Mouse (Mus musculus): Measurements from ENCODE around the gene Enthd1. TPM values are rescaled to one million over a fixed set of nuclear protein-coding genes. Genes with fewer than 3 reads are reported as not detected.
"Not testable (repeated sequence)": the region's sequence is repeated elsewhere in the genome, so short reads cannot be mapped to it uniquely, and the experiment has no call there.

Enthd1 gene
- polyA plus RNA-seq, 1 experiment from 2014 or later, result 0.33 TPM

GRCm38 (mm10) chr15:80538671-80539340 is 26.1 kb downstream of the Enthd1 start:
- DNase-seq (ENCODE audit: low spot score), result peak; percentile 92

- peak; percentile 78 for DNase-seq (ENCODE audit: low spot score)
Measured at GRCm38 (mm10) chr15:80538075-80538474, 26.9 kb downstream of the Enthd1 start.

GRCm38 (mm10) chr15:80536051-80536450 is 28.9 kb downstream of the Enthd1 start:
- DNase-seq (ENCODE audit: low spot score), result no peak

GRCm38 (mm10) chr15:80533274-80533673 is 31.7 kb downstream of the Enthd1 start:
- DNase-seq (ENCODE audit: low spot score), result no peak

DNA sequence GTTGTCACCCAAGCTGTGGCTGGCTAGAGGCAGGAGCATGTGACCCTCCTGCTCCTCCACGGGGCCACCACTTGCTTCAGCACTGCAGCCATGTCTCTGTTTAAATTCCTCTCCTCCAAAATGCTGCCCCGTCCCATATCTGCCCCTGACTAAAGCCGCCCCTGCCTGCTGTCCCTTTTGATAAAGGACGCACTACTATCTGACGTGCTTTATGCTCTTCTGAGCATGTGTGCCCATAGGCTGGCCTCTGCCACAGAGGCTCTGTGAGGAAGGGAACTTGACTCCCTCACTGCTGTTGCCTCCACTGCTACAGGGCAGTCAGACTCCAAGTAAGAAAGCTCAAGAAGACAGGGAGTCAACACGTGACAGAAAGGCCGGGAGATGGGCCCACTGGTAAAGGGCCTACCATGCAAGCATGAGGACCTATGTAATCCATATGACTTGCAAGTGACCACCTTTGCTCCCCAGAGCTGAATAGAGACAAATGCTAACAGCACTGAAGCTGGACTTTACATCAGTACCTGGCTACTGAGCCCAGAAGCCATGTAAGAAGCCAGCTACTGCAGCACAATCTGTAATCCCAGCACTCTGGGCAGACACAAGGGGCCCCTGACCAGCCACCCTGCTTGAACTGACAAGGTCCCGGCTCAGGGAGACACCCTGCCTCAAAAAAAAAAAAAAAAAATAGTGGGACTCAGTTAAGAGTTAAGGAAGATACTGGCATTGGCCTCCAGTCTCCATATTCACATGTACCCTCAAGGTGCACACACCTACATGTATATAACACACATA is 32.5 kb downstream of the Enthd1 start:
- DNase-seq (ENCODE audit: low spot score), result no peak

GRCm38 (mm10) chr15:80531026-80531425 is 33.9 kb downstream of the Enthd1 start:
- DNase-seq (ENCODE audit: low spot score), result no peak

- peak; percentile 70 for DNase-seq (ENCODE audit: low spot score)
Measured at GRCm38 (mm10) chr15:80529955-80530869, 34.7 kb downstream of the Enthd1 start.

- DNase-seq (ENCODE audit: low spot score), result no peak
Measured at GRCm38 (mm10) chr15:80521661-80522388, 43.1 kb downstream of the Enthd1 start.

- no peak for DNase-seq (ENCODE audit: low spot score)
Measured at GRCm38 (mm10) chr15:80519931-80520330, 45.0 kb downstream of the Enthd1 start.

DNA sequence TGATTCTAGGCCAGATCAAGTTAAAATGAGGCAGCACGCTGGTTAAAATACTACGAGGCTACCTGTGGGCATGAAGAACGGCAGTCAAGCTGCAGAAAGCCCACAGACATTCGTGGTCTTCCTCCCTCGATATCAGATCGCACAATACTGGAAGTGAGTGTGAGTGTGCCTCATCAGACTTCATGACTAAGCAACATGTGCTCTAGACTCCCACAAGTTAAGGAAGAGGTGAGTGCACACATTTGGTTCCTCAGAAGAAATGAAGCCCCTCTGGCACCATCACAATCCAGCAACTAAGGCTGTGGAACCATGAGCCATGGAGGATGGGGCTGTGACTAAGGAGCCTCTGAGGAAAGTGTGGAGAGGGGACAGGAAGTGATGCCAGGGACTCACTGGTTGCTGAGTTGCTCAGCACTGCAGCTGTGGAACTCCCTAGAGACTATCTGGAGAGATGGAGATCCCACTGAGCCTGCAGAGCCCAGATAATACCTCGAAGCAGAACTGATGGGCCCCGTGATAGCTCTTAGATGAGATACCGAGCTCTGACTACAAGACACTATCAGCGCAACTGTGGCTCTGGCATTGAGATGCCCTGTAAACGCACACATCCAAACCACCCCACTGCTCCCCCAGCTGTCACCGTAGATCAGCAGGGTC is 46.3 kb downstream of the Enthd1 start:
- peak; percentile 42 for DNase-seq (ENCODE audit: low spot score)

GRCm38 (mm10) chr15:80517996-80518395 is 47.0 kb downstream of the Enthd1 start:
- DNase-seq (ENCODE audit: low spot score), result no peak

DNA sequence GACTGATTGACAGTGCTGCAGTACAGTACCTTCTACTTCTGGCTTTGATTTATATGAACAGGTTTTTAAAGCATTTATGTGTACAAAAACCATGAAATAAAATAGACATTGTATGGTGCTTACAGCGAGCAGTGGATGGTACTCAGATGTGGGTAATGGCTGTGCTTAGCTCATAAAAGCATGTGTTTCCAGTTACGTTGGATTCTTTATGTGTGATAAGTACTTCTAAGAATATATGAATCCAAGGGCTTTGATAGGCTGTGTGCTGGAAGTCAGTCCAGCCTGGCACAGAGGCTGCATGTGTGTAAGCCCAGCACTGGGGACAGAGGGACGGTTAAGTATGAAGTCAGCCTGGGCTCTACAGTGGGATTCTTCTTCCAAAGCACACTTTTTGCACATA is 48.4 kb downstream of the Enthd1 start:
- DNase-seq (ENCODE audit: low spot score), result no peak

- no peak for DNase-seq (ENCODE audit: low spot score)
Measured at GRCm38 (mm10) chr15:80505086-80505485, 59.9 kb downstream of the Enthd1 start.

DNA sequence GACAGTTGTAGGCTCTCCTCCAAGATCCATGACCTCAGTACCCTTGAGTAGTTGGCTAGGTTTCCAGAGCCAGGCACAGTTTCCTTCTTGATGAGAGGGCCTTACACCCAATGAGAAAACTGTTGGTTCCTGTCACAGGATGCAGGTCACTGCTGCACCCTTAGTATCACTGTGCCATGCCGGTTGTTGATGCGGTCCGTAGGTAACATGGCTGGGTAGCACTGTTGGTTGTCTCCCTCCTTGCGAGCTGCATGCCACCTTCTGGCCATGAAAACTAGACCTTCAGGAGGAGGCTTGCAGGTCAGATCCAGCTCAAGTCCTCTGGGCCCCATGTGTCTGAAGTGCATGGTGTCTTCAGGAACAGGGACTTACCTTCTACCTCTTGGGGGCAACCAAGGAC is 61.8 kb downstream of the Enthd1 start:
- peak; percentile 22 for DNase-seq (ENCODE audit: low spot score)

DNA sequence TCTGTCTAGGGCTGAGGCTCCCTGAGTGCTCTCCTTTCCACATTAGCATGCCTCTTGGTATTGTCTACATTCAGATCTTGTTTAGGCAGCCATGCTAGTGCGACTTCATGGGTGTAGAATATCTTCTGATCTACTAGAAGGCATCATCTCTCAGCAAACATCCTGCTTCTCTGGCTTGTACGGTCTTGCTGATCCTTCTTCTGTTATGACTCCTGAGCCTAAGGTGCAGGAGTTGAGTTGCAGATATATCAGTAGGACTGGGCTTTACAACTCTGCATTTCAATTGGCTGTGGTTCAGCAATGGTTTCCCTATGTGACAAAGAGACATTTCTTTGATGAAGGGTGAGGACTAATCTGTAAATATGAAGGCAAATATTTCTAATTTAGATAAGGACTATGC is 62.2 kb downstream of the Enthd1 start:
- DNase-seq (ENCODE audit: low spot score), result no peak

GRCm38 (mm10) chr15:80501106-80502096 is 63.6 kb downstream of the Enthd1 start:
- DNase-seq (ENCODE audit: low spot score), result no peak

DNA sequence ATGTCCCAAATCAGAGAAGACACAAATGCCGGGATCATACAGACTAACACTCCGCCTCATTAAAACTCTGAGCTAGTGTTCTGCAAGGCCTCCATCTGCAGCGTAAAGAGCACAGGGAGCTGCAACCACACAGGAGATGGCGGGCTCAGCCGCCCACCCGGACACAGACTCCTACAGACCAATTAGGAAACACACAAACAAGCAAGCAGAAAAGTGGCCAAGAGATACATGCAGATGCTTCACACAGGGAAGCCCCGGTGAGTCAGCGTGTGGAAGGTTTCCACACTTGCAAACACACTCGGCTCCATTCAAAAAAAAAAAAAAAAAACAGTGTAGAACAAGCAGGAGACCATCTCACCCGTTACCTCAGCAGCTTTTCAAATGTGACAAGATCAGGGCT is 64.5 kb downstream of the Enthd1 start:
- DNase-seq (ENCODE audit: low spot score), result no peak

- DNase-seq (ENCODE audit: low spot score), result not testable (repeated sequence)
Measured at GRCm38 (mm10) chr15:80497733-80498132, 67.2 kb downstream of the Enthd1 start.

DNA sequence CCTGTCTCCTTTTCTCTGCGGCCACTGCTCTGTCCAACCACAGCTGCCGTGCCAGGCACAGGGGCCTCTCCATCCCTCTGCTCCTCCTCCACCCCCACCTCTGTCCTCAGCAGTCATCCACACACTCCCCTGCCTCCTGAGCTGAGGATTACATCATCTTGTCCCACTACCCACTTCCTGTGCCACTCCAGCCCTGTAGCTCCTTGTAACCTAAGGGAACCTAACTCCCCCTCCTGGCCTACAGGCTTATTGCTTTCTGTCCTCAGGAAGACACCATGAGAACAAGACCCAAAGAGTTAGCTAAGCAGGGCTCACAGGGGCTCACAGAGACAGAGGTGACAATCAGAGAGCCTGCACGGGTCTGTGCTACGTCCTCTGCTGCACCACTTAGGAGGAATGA is 73.5 kb downstream of the Enthd1 start:
- DNase-seq (ENCODE audit: low spot score), result peak; percentile 75

All from thymus, postnatal 0 days (tissue).